ENCODE assay signal across 27 mouse cellular contexts in the genomic region with DNA sequence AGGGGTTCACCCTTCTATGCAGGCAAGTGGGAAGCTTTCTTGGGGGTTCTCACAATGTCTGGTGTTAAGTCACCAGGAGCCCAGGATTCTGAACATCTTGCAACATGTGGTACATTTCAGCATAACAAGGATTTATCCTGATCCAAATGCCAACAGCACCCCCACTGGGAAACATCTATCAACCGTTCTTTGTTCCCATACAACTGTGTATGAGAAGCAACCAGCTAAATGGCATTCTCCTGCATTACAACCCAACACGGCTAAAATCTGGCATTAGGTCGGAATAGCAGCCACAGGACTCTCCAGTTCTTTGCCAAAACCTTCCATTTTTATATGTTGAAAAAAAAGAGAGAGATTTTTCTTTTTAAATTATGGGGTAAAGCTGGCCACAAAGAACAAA. TPM values are rescaled to one million over a fixed set of nuclear protein-coding genes. Genes with fewer than 3 reads are reported as not detected.
DNase-seq lines count a peak whose midpoint lies in the region; ATAC-seq and TF ChIP-seq lines count a peak whose summit lies in the region.
"Had no signal": no experiment of that assay in that cellular context is flagged by ENCODE, and none has a peak within 500 bp of the region (broad histone marks: within the 10 kb centered on the region; RNA-seq: fewer than 3 reads in every experiment).

No protein-coding gene starts in this region.

- H3K9me3 ChIP-seq in heart, embryonic 13.5 days: no peaks in the 10 kb centered on the region
- no peaks in the 10 kb centered on the region for H3K9me3 ChIP-seq in lung, embryonic 14.5 days (ENCODE audit: low read depth, low read length)
- no peaks in the 10 kb centered on the region for H3K9me3 ChIP-seq in intestine, postnatal 0 days (ENCODE audit: control insufficient read depth)
- H3K9me3 ChIP-seq: forebrain, embryonic 12.5 days; hindbrain, embryonic 12.5 days; megakaryocyte, embryonic 14.5 days had no signal

- peak overlapping the region; percentile 25; the same call in 1 of the 2 replicates for H3K27ac ChIP-seq in heart, embryonic 13.5 days (replicated peaks)
- no peak overlapping the region for H3K27ac ChIP-seq in heart, adult 2 months
- peak overlapping the region; percentile 61; the same call in 1 of the 2 replicates for H3K27ac ChIP-seq in lung, embryonic 14.5 days (ENCODE audit: low read depth)
- no peak overlapping the region for H3K27ac ChIP-seq in intestine, postnatal 0 days (ENCODE audit: low read depth, low read length)
- H3K27ac ChIP-seq: forebrain, embryonic 12.5 days; gastrocnemius, adult 2 months; hindbrain, embryonic 12.5 days; kidney, postnatal 0 days had no signal

- WGBS in heart, embryonic 13.5 days: 67% methylated on average over 3 of the region's 3 CpGs
- 84% methylated on average over 3 of the region's 3 CpGs for WGBS in heart, adult 2 months
- 41% methylated on average over 3 of the region's 3 CpGs for WGBS in lung, embryonic 14.5 days
- 70% methylated on average over 3 of the region's 3 CpGs for WGBS in intestine, postnatal 0 days

- intact Hi-C loops in heart, adult 2 months (cut with DNase I): no loop called here
- intact Hi-C loops in left cerebral cortex, postnatal 14 days (cut with DNase I): no loop called here

- no peak overlapping the region for H3K9ac ChIP-seq in heart, embryonic 13.5 days
- no peak overlapping the region for H3K9ac ChIP-seq in heart, adult 2 months (ENCODE audit: low read depth, low read length)
- no peak overlapping the region for H3K9ac ChIP-seq in lung, embryonic 14.5 days
- no peak overlapping the region for H3K9ac ChIP-seq in intestine, postnatal 0 days (ENCODE audit: low read depth, low read length)
- H3K9ac ChIP-seq: forebrain, embryonic 12.5 days; hindbrain, embryonic 12.5 days had no signal

- ATAC-seq in heart, embryonic 13.5 days (ENCODE audit: extremely low read depth, insufficient number of reproducible peaks, low FRiP score, low TSS enrichment): no peak
- ATAC-seq in lung, embryonic 14.5 days (ENCODE audit: insufficient read depth): no peak
- ATAC-seq in intestine, postnatal 0 days: no peak

- no peak for TF ChIP-seq EP300 in heart, adult 2 months (IDR thresholded peaks at IDR 0.05; ENCODE audit: insufficient read depth, low read depth, low read length)

- no peak for TF ChIP-seq CTCF in heart, adult 2 months (IDR thresholded peaks at IDR 0.05)
- no peak for TF ChIP-seq CTCF in lung, embryonic 14.5 days (IDR thresholded peaks at IDR 0.05; ENCODE audit: low read depth)
- TF ChIP-seq CTCF in intestine, postnatal 0 days (IDR thresholded peaks at IDR 0.05; ENCODE audit: low read depth): peak; percentile 25

- H3K4me3 ChIP-seq in heart, embryonic 13.5 days: no peak overlapping the region
- H3K4me3 ChIP-seq in heart, adult 2 months: no peak overlapping the region
- H3K4me3 ChIP-seq in lung, embryonic 14.5 days (ENCODE audit: low read depth, low read length): no peak overlapping the region
- H3K4me3 ChIP-seq in intestine, postnatal 0 days (ENCODE audit: low read depth, low read length): no peak overlapping the region
- H3K4me3 ChIP-seq: forebrain, embryonic 12.5 days; gastrocnemius, adult 2 months; hindbrain, embryonic 12.5 days; megakaryocyte, embryonic 14.5 days had no signal

- TF ChIP-seq POLR2A in heart, adult 2 months (IDR thresholded peaks at IDR 0.05; ENCODE audit: insufficient read depth, low read depth, low read length): no peak

- H3K4me1 ChIP-seq in heart, embryonic 13.5 days: peaks cover 52% of the 10 kb centered on the region
- H3K4me1 ChIP-seq in heart, adult 2 months (ENCODE audit: control insufficient read depth, insufficient read depth, low read length): no peaks in the 10 kb centered on the region
- peaks cover 29% of the 10 kb centered on the region for H3K4me1 ChIP-seq in lung, embryonic 14.5 days (ENCODE audit: insufficient read depth)
- H3K4me1 ChIP-seq in intestine, postnatal 0 days (replicated peaks; ENCODE audit: control insufficient read depth, insufficient read depth, low read length): no peaks in the 10 kb centered on the region; the same call in 1 of the 2 replicates
- H3K4me1 ChIP-seq: hindbrain, embryonic 12.5 days had no signal

- H3K79me2 ChIP-seq in heart, adult 2 months (replicated peaks; ENCODE audit: control insufficient read depth, insufficient read depth, low read length): no peaks in the 10 kb centered on the region

- H3K27me3 ChIP-seq in heart, embryonic 13.5 days (replicated peaks): no peaks in the 10 kb centered on the region
- H3K27me3 ChIP-seq in heart, adult 2 months (ENCODE audit: control insufficient read depth, insufficient read depth, low read length): no peaks in the 10 kb centered on the region
- H3K27me3 ChIP-seq in lung, embryonic 14.5 days (ENCODE audit: insufficient read depth, low read length): no peaks in the 10 kb centered on the region
- H3K27me3 ChIP-seq in intestine, postnatal 0 days (replicated peaks; ENCODE audit: control insufficient read depth, insufficient read depth, low read length): no peaks in the 10 kb centered on the region
- H3K27me3 ChIP-seq: forebrain, embryonic 12.5 days; hindbrain, embryonic 12.5 days had no signal

- no peak overlapping the region for H3K4me2 ChIP-seq in heart, embryonic 13.5 days
- H3K4me2 ChIP-seq in lung, embryonic 14.5 days: no peak overlapping the region
- no peak overlapping the region for H3K4me2 ChIP-seq in intestine, postnatal 0 days (replicated peaks; ENCODE audit: low read depth)
- H3K4me2 ChIP-seq: forebrain, embryonic 12.5 days; hindbrain, embryonic 12.5 days had no signal

- H3K36me3 ChIP-seq in heart, embryonic 13.5 days: peaks cover 10% of the 10 kb centered on the region
- H3K36me3 ChIP-seq in heart, adult 2 months (ENCODE audit: control insufficient read depth, insufficient read depth, low read length): no peaks in the 10 kb centered on the region; the same call in 1 of the 2 replicates
- H3K36me3 ChIP-seq in lung, embryonic 14.5 days (ENCODE audit: insufficient read depth): 0 out of 2 replicates have a peak, but pooled peaks cover 4% of the 10 kb centered on the region
- H3K36me3 ChIP-seq in intestine, postnatal 0 days (ENCODE audit: control insufficient read depth, insufficient read depth): no peaks in the 10 kb centered on the region
- H3K36me3 ChIP-seq: forebrain, embryonic 12.5 days; hindbrain, embryonic 12.5 days had no signal

- DNase-seq in heart, adult 2 months: no peak
- peak; percentile 51 for DNase-seq in lung, embryonic 14.5 days
- DNase-seq in lung, postnatal 36 days: no peak
- peak; percentile 12 for DNase-seq in Muller cell, postnatal 12 days (ENCODE audit: inconsistent ontology term)
- DNase-seq in left cerebral cortex, postnatal 14 days (ENCODE audit: low spot score in 2 of 2): no peak
- DNase-seq: B cell, adult 2 months; cerebellum, adult 18-20 months; cerebellum, postnatal 25 days; embryo, embryonic 11 days; gastrocnemius, adult 2 months; heart, postnatal 10 days; lung, adult 18-20 months; retina, postnatal 1 day; right cerebral cortex, postnatal 4 days; thymus, postnatal 4 days had no signal

RNA-seq across cellular contexts. Expression of a gene that starts 16.5 kb away (rescaled TPM):
- 47.9 and 52.1 TPM in 2 replicates for polyA plus RNA-seq in heart, embryonic 13.5 days (2015; fragmentation: Nextera tagmentation; extraction: Ambion mirVana)
- 10 to 100 TPM; 22.8 to 22.9 TPM for total RNA-seq in heart, adult 2 months (2021)
- polyA plus RNA-seq in heart, adult 2 months (2012; rRNA removed): 11.5 and 16.8 TPM in 2 replicates
- polyA plus RNA-seq in lung, embryonic 14.5 days (2014; fragmentation: Nextera tagmentation; extraction: Ambion mirVana): 81.7 and 83.8 TPM in 2 replicates
- polyA plus RNA-seq in intestine, postnatal 0 days (2015; fragmentation: Nextera tagmentation; extraction: Ambion mirVana): 44.1 and 45.5 TPM in 2 replicates
- 10 to 100 TPM; 17.9 to 25.7 TPM for total RNA-seq in left cerebral cortex, postnatal 14 days (2021)

RNA-seq across cellular contexts. Expression of a gene that starts 31.7 kb away (rescaled TPM):
- not detected in 2 replicates for polyA plus RNA-seq in heart, embryonic 13.5 days (2015; fragmentation: Nextera tagmentation; extraction: Ambion mirVana)
- total RNA-seq in heart, adult 2 months (2021): not detected
- not detected in 2 replicates for polyA plus RNA-seq in heart, adult 2 months (2012; rRNA removed)
- not detected in 2 replicates for polyA plus RNA-seq in lung, embryonic 14.5 days (2014; fragmentation: Nextera tagmentation; extraction: Ambion mirVana)
- polyA plus RNA-seq in intestine, postnatal 0 days (2015; fragmentation: Nextera tagmentation; extraction: Ambion mirVana): not detected in 2 replicates
- not detected for total RNA-seq in left cerebral cortex, postnatal 14 days (2021)
- total RNA-seq: adrenal gland, postnatal 4 days; gastrocnemius, adult 2 months; granulocyte monocyte progenitor cell, adult 5-6 weeks; heart, postnatal 10 days; layer of hippocampus, postnatal 14 days; midbrain, postnatal 0 days had no signal
- polyA plus RNA-seq: forebrain, embryonic 12.5 days; hindbrain, embryonic 12.5 days; intestine, embryonic 14.5 days; kidney, postnatal 0 days; limb, embryonic 14.5 days; midbrain, postnatal 0 days had no signal

Comparison
In these comparisons a context has a peak if more than half of its experiments do, and no peak if none do; other contexts are left out.
1. H3K27ac ChIP-seq: peak in heart, embryonic 13.5 days (single experiment) and lung, embryonic 14.5 days (single experiment); none in heart, adult 2 months (single experiment) and intestine, postnatal 0 days (single experiment).
2. DNase-seq: peak in lung, embryonic 14.5 days (single experiment) and Muller cell, postnatal 12 days (single experiment); none in heart, adult 2 months (0 of 2), lung, postnatal 36 days (single experiment) and left cerebral cortex, postnatal 14 days (0 of 2).